Mouse (Mus musculus) telencephalon, adult 2 months (tissue): Measurements from ENCODE around the gene Gpr85.
"Not testable (repeated sequence)": the region's sequence is repeated elsewhere in the genome, so short reads cannot be mapped to it uniquely, and the experiment has no call there.

Experiments used
- DNase-seq: peaks from one replicate; pipeline ENCODE4 v3.0.0-alpha.2; 2011; ENCODE audit warnings: low read depth, low spot score

Gene Gpr85

GRCm38 (mm10) chr6:13839345-13840054, at the start of gene Gpr85:
TSS of gene Gpr85 (minus strand) at chr6:13839942.
- DNase-seq, result peak; percentile 64

DNA sequence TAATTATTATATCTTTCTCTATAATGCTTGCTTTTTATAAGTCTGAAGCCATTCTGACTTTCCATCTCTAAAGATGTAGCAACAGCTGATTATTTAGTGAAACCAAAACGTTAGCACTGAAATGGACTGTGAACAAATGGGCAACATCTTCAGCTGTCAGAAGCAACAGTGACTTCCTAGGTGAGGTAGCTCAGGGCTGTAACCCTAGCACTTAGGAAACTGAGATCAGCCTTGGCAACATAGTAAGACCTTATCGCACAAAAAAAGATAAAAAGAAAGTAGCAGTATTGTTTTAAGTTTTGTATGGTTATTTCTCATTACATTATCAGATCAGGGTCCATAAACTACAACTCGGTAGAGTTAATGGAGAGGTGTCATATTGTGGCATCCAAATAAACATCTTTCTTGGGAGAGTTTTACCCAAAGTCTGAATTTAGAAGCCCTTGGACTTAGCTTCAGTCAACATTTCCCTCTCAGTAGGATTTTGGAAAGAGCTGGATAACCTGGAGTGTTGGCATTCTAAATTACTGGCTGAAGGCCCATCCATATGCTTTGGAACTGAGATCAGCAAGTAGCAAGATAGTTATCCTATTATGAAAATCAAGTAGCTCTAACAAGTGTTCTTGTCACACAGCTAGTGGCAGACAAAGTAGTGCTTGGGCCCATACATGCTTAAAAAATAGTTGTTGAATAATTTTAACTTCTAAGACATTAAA, 45.3 kb upstream of the Gpr85 start:
- DNase-seq, result no peak

- no peak for DNase-seq
Observed at GRCm38 (mm10) chr6:13882919-13883318, 43.2 kb upstream of the Gpr85 start.

GRCm38 (mm10) chr6:13873959-13874358, 34.2 kb upstream of the Gpr85 start:
- DNase-seq, result no peak

- no peak for DNase-seq
Observed at GRCm38 (mm10) chr6:13872076-13872475, 32.3 kb upstream of the Gpr85 start.

DNA sequence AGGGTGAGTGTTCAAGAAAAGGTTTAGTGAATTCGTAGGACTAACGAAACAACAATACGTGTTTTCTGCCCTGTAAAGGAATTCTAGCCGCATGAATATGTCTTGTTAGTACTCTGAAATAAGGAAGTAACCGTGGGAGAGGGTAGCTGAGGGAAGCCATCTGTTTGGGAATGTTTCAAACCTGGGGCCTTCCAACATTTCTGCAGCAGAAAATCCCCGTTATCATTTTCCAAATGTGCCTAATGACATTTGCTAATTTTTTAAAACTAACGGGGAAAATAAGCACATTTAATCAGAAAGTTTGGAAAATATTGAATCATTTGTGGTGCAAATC, 31.9 kb upstream of the Gpr85 start:
- no peak for DNase-seq

DNA sequence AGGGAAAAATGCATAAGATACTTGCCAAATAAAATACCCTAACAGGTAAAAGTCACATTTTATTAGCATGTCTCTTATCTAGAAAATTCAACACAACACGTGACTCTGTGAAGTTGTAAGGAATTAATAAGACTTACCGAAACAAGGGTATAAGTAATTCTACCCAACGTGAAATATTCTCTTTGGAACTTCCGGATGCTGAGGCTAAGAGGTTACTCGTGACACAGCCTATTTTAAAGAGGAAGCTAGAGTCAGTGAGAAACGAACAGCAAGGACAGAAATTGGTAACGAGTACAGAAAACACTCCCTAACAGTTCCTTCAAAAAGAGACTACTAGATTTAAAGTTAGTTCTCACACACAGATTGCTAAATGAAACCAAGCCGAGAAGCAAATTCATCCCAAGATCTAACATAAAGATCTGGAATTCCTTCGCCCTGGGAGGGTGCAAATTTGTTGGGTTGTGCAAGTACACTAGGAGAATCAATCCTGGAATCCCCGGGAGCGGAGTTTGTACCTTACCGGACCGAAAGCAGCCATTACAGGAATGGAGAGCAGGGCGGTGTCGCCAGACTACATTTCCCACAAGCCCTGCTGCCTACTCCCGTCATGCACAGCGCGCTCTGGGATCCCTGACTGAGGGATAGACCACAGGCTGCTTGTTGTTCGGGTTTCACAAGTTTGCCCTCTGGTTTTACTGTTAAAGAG, 31.3 kb upstream of the Gpr85 start, which contains the start of gene 2610001J05Rik:
2610001J05Rik (minus strand) TSS at position 600 of the 706 bp plus-strand sequence.
- peak; percentile 95 for DNase-seq

GRCm38 (mm10) chr6:13870289-13870741, 30.6 kb upstream of the Gpr85 start:
- no peak for DNase-seq

- DNase-seq, result no peak
Observed at GRCm38 (mm10) chr6:13860596-13860995, 20.9 kb upstream of the Gpr85 start.

DNA sequence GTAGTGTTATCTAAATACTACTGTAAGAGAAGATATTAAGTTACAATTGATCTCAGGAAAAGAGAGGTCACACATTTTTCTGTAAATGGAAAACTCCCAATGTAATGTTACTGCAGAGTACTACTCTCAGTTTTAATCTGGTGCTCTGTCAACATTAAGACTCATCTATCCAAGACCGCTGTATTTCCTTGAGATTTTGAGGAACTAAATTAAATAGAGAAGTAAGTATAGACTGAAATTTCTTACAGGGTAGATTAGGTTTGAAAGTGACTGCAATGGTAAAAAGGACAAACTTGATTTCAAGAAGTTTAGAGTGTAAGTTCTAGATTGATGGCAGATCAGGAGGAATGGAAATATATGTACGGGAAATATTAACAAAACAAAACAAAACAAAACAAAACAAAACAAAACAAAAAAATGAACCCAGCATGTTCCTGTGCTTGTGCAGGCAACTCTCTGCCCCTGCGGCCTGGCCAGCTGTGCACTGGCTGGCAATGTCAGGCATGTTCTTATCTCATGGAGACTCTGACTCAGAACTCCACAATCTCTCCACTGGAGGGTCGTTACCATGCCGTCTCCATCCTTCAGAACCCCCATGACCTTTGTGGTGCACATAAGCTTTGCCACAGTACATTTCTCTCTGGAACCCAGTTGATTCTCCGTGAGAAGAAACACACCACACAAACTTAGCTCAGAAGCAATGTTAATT, 20.3 kb upstream of the Gpr85 start:
- no peak for DNase-seq

- no peak for DNase-seq
Observed at GRCm38 (mm10) chr6:13854230-13854629, 14.5 kb upstream of the Gpr85 start.

- DNase-seq, result no peak
Observed at GRCm38 (mm10) chr6:13853244-13853643, 13.5 kb upstream of the Gpr85 start.

- not testable (repeated sequence) for DNase-seq
Observed at GRCm38 (mm10) chr6:13846031-13846430, 6.3 kb upstream of the Gpr85 start.

DNA sequence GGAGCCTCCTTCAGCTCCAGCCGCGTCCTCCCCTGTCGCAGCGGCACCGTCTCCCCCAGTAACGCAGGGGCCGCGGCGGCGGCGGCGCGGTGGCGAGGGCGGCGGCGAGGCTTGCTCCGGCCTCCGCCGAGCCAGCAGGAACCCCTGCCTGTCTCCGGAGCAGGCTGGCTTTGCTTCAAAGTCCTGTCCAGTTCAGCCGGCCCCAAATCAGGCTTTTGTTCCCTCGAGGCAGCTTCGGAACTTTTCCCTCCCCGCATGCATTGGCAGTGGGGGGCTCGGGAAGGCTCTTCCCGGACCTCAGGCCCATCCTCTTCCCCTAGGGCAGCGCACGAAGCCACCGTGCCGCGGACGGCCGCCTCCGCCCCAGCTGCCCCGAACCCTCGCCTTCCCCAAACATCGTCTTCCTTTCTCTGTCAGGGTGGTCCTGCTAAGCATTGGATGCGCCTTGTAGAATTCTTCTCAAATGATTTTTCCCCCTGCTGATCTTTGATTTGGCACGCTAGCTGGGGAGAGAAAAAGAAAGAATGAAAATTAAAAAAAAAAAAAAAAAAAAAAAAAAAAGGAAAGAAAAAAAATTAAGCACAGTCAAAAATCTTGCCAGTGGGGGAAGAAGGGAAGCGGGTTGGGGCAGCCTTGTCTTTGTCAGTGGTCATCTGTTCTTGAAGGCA, 931 bp downstream of the Gpr85 start:
- peak; percentile 63 for DNase-seq

GRCm38 (mm10) chr6:13837916-13838676, 1.6 kb downstream of the Gpr85 start:
- peak; percentile 49 for DNase-seq

DNA sequence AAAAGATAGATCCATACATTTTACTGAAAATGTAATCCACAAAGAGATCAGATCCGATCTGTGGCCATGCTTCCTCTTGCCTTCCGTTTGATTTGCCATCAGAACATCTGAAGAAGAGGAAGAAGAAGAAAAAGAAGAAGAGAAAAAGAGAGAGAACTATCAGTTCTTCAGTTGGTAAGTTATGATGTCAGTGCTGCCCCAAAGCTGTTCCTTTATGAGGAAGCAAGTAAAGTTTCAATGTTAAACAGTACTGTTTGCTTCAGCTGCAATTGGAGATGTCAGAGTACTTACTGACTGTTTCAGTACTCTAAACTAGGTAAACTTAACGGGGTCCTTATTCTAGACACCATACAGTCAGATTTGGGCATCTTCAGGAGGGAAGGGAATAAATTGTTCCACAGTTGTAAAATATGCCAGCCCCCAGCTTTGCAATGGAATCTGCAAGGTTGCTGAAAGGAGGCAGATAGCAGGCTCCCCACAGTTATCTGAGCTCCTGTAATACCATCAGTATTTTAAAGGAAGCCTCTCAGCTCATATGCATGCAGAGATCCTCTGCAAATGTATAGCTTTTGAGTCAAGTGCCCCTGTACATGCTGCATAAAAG, 2.7 kb downstream of the Gpr85 start:
- DNase-seq, result no peak

GRCm38 (mm10) chr6:13835720-13836665, 3.7 kb downstream of the Gpr85 start:
- peak; percentile 58 for DNase-seq

DNA sequence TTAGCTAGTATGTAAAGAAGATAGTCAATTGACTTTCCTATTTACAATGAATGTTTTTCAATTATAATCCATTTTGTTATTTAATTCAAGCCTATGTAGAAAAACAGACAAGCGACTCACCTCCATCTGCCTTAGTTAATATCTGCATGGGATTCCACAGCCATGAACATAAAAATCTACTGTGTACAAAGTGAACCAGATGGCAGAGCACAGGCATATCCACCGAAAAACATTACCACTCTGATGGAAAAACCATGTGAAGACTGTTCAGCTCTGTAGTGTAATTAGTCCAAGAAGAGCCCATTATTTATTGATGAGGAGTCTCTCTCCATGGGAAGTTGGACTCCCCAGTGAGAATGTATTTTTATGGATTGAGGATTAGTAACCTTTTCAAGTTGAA, 7.0 kb downstream of the Gpr85 start:
- DNase-seq, result no peak

DNA sequence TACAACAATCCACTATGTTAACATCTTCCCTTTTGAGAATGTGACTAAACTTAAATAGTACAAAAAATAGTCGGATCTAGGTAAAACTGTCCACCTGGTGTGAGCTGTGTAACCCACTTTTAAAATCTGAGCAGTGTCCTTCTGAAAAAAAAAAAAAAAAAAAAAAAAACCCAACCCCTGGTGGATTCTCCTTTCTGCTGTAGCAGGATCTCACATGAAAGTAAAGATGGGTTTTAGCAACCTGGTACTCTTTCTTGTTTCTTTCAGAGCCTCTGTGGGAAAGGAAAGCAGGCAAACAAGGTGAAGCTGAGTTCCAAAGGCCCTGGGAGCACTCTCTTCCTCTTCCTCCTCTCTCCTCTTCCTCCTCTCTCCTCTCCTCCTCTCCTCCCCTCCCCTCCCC, 10.9 kb downstream of the Gpr85 start:
- no peak for DNase-seq
